Mouse (Mus musculus) lung, adult 2 months (tissue): ENCODE results near the gene Gli3.

Experiments
- CTCF ChIP-seq: fragments of 200-500 bp; IDR thresholded peaks from 2 replicates; pipeline ENCODE4 v1.5.1; 2011; ENCODE audit warnings: mild to moderate bottlenecking, low read length, control low read depth; ENCODE audit not compliant: insufficient read depth
- POLR2A ChIP-seq: fragments of 200-500 bp; IDR thresholded peaks from 2 replicates; pipeline ENCODE4 v1.6.1; 2011; ENCODE audit warnings: low read depth, mild to moderate bottlenecking, control low read depth, low read length, borderline replicate concordance; ENCODE audit errors: extremely low read depth

DNA sequence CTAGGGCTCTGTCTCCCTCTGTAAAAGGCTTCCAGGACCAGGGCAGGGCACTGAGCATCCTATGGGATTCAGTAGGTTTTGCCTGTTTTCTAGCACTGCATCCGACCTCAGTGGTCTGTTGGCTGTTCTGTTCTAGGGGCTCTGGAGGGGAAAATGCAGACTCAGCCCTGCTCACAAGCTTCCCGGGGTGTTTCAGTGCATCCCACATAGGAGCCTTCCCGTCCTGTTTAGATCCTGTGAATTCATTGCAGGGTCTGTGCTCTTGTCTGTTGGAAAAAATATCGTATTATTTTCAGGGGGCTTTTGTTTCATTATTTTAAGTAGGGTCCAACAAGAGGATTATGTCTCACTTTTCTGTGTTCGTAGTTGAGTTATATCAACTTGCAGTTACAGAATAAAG lies 139.1 kb downstream of the Gli3 start:
- TF ChIP-seq CTCF (no peak), POLR2A (no peak)
